Mouse (Mus musculus) urinary bladder, postnatal 25 days (tissue): ENCODE measurements around the gene Myt1l.

Experiments used
- DNase-seq: peaks from one replicate; pipeline ENCODE4 v3.0.0; 2022; ENCODE audit warnings: low spot score

Myt1l gene

DNA sequence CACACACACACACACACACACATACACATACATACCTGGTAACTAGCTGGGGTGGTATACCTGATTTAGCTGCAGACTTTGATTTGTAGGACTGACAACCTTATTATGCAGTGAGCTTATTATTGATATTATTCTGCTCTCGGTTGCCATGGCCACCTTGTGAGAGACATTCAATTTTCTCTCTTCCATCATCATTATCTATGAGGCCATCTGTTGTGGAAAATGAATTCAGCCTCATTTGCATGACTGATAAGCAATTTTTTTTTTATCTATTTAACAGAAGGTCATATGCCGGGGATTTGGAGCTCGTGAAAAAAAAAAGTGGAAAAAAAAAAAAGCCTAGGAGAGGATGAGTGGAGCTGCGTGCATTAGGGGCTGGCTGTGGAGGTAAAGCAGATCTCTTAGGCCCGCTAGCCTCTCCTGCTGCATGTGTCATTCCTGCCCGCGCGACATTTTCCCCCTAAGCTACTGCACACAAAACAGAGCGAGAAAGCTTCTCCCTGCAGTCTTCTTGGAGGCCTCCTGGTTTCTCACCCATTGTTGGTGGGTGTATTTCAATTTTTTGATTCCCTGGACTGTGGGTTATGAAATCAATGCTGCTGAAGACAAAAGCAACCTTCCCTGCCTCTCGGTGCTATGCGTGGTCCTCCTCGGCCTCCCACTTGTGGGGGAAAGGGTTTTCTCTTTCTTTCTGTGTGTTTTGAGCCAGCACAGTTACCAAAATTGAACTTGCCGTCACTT lies at the start of gene Myt1l:
Gene Myt1l, plus strand, starts transcription at position 354 of the 741 bp plus-strand sequence.
- DNase-seq = no peak

DNA sequence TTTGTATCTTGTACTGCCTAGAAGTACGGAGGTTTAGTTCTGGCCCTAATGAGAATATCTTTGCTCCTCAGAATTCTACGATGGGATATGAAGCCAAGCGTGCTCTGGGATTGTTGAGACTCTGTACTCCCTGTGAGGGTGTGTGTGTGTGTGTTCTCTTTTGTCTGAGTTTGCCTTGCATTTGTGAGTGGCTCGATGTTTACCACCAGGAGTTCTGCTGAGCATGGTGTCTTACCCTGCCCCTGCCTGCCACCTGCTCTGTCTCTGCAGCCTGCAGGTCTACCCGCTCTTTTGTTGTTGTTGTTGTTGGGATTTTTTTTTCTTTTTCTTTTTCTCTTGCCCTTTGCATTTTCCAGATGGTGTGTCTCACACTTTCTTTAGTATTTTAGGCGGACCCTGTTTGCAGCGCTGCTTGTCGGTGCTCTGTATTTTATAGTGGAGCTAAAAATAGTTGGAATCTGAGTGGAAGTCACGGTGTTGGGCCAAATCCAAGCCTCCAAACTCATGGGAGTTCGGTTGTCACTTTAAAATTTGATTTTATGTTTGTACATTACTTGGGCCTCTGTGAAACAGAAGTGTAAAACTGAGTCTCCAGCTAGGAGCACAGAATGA lies 41.7 kb upstream of the Myt1l start:
- no peak for DNase-seq

DNA sequence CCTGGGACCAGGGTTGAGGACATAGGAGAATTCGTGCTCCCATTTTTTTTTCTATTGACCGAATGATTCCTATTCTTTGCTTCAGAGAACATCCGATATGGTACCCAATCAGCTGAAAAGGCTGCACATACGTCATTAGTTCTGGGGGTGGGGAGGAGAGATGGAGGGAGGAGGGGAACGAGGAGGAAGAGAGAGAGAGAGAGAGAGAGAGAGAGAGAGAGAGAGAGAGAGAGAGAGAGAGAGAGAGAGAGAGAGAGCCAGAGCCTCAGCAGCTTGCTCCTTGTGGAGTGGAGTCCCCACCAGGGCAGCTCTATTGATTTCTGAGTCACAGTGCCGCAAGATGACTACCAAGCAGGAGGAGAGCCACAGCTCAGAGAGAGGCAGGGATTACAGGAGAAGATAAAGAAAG lies 1.9 kb upstream of the Myt1l start:
- no peak for DNase-seq

DNA sequence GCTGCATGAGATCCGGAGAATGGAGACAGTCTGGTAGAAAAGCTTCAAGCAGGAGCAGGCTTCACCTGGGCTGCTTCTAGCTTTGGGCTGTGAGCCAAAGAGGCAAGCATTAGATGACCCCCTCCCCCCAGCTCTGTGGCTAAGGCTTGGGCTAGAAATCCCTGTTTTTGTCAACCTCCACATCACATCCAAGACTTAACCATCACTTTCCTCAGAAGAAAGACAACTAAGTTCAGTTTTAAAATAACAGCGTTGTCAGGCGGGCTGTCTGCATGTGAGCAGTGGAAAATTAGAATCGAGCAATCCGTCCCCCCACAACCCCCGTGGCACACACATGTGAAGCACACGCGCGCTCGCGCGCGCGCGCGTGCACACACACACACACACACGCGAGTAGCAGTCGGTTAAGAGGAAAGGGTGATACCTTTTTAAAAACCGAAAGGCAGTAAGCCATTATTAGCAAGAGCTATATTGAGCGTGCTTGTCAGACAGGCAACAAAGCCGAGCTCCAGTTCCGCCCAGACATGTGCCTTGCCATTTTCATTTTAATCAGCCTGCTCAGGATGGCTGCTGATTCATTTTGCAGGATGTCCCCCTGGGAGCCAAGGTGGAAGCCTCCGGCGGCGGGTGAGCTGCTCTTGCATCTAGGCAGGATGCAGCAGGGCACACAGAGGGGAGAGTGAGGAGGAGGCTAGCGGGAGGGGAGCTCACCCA lies 979 bp upstream of the Myt1l start:
- no peak for DNase-seq

DNA sequence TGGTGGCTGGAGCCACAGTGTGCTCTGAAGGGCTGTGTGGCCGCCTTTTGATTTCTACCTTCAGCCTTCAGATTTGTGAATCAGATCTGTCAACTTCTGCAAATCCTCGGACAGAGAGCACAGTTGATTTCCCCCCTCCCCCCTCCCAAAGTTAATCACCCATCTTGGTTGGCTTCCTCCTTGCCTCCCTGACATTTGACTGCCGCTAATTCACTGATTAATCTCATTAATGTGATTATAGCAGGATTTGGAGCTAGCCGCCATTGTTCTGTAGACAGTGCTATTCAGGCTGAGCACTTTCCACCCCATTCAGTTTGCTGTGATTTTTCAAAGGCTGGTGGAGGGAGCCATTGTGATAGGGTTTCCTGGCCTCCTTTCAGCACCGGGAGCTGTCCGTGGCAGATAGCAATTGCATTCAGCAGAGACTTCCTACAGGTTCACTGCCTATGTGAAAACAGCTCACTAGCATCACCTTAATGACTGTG lies 2.1 kb downstream of the Myt1l start:
- no peak for DNase-seq

DNA sequence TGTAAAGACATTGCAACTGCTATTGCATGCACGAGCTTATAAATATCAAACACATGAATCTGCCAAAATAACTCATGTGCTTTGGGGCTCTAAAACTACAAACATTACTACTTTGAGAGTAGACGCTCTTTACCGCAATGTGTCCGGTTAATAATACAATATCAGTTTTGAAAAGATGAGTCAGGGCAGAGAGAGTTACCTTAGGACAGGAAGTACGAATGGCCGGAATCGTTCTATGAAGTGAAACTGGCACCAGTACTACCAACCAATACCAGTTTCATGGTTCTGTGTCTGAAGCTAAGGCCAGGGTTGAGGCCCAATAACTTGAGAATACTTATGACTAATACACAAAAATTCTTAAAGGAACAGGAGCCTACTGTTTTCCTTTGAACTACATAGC lies 2.6 kb downstream of the Myt1l start:
- DNase-seq = no peak

DNA sequence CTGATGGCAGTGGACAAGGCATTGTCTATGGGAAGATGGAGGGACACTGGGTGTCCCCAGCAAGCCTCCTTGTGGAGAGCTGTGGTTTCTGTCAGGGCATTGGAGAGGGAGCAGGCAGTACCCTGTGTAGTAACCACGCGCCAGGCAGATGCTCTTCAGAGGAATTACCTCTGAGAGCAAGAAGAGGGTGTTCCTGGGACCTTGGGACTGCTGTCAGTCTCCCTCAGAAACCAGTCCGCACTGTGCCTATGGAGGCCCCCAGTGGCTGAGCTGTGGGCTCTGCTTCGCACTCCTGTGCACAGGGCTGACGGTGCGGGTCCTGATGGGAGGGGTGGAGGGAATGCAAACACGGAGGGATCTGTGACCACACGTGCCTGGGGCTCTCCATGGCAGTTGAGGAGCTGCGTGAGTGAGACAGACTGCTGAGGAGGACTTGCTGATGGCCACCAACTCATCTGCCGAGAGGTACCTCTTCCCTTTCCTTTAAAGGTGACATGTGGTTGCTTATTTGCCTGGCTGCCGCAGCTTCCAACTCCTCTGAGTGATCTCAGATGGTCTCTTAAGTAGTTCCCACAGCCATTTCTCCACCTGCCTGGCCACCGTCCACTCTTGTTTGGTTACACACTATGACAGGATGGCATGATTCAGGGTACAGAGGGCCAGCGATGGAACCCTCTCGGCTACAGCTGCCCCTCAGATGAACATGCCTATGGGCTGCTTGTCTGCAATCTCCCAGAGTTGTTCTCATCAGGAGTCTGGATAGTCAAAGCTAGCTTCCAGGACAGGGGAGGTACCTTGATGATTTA lies 5.1 kb downstream of the Myt1l start:
- no peak for DNase-seq

DNA sequence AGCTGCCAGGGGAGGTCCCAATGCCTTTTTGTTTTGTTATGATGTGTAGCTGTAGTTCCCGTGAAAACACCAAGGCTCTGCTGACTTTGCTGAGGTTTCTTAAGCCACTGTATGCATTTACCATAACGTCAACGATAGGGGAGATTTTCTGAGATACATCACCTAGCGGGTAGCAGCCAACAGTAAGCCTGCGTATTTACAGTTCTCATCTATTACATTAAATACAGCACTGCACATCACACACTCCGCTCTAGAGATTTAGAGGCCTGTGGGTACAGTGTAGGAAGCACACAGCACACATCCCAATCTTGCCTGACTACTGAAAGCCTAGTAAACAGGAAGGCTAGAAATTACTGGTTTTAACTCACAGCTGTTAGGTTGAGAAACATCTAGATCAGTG lies 6.1 kb downstream of the Myt1l start:
- no peak for DNase-seq

DNA sequence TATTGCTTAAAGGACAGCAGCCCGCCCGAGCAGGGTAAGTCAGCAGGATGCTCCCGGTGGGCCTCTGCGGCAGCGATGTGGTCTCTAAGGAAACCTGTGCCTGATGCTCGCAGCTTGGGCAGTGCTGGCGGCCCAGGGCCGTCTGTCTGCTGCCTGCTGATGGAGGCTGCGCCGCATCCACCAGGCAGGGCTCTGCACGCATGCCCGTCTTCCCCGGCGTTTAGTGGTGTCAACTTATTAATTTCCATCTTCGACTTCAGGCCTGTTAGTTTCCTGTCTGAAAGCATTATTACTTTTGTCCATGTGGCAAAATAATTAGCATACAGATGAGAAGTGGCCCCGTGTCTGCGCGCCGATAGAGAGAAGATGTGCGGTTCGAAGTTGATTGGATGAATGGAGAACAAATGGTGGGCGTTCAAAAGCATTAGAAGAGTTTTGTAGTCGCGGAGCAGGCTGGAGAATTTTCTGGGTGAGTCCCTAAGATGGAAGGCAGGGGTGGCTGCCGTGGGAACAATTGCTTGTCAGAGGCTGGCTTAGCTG lies 6.6 kb downstream of the Myt1l start:
- no peak for DNase-seq

DNA sequence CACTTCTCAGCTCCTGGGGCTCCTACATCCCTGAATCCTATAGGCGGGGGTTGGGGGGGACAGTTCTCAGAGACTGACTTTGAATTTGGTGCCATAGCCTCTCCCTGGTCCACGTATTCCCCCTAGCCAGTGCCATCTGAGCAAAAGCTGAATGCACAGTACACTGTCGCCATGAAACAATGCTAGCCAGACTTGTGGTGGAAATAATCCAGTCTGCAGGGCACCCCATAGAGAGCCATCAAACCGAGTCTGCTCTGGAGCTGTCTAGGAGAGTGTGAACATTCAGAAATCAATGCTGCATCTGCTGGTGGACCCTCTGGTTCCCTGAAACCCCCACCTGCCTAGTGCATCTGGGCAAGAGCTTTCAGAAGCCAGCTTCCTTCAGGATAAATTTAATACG lies 9.7 kb downstream of the Myt1l start:
- DNase-seq = no peak

DNA sequence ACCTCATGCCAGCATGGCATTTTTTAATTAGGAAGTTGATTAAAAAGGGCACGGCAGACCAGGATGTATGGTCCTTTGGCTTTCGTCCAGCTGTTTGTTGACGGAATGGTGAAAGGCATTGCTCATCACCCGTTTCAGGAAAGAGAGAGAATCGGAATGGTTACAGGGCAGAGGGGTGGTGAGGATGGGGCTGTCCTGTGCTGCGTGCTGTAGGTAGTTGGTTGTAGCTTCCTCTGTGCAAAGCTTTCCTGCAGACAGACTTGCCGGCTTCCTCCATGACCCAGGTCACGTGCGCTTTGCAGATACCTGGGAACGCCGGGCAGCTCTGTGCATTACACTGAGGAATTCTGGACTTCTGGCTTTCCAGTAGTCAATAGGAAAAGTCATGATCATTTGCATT lies 10.3 kb downstream of the Myt1l start:
- no peak for DNase-seq

DNA sequence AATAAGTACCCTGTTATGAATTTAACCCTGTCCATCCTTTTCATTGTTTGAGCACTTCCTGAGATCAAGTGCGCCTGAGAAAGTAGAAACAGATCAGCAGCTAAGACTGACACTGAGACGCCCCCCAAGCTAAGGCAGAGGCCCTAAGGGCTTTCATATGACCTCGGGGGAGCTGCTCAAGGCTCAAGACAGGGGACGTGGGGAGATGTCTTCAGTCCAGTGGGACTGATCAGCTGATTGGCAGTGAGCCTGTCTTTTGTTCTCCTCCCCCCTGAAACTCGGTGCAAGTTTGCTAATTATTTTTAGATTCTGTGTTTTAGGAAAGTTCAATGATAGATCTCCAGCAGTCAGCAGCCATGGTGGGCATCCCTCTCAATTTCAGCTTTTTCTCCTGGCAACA lies 10.9 kb downstream of the Myt1l start:
- DNase-seq = no peak

DNA sequence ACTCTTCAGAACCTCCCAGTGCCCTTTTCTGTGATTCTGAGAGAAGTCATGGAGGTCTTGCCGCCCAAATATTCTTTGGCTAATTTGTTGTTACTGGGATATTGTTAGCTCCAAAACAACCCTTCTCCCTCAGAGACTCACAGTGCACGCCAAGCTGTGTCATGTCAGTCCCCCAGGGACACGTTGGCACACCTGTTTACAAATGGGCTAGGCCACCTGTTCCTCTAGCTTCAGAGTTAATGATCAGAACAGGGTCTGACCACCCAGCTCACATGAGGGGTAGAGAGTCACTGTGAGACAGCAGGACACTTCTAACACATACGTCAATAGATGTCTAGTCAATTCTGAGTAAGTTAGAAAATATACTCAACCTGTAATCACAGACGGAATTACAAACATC lies 12.6 kb downstream of the Myt1l start:
- no peak for DNase-seq

DNA sequence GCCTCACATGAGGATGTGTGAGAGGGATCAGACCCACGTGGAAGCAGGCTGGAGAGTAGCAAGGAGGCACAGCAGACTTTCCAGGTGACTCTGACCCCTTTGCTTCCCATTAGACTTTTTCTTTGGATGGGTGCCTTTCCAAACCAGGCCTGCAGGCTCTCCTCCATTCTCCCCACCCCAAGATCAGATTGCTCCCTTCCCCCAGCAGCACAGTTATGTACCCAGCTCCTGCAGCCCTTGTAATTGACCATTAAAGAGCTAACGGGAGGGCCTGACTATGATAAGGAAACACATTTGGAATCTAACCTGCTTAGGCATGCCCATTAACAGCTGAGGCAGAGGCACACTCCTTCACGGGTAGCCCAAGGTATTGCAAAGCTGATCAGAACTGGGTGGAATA lies 17.9 kb downstream of the Myt1l start:
- no peak for DNase-seq

DNA sequence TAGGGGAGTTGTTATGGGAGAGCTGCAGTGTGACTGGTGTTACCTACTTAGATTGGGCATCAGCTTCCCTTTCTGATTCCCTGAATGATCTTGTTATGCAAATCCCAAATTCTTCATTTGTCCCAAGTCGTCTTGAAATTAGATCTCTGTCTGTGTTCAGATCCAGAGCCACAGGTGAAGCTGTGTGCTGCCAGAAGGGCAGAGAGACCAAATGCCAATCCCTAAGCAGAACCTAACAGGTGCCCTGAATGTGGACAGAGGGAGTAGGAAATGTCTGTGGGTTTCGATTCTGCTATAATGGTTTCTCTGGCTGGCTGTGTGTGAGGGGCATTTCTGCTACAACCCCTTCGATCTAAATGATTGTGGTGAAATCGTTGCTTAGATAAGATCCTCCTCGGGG lies 18.9 kb downstream of the Myt1l start:
- DNase-seq = no peak

DNA sequence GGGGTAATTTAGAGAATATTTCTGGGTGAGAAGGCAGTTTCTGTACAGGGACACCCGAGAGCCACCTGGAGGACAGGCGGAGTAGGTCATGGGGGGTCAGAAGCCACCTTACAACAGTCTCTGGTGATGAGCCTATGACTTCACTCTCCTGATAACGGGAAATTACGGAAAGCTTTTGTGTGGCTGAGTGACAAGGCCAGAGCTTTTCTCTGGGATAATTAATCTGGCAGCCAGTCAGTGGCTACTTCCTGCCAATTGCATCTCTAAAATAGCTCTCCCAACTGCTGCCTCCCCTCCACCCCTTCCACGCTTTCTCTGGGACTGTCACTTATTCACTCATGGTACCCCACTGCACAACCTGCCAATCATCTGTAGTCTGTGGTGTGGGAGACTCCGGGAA lies 19.6 kb downstream of the Myt1l start:
- DNase-seq = no peak

DNA sequence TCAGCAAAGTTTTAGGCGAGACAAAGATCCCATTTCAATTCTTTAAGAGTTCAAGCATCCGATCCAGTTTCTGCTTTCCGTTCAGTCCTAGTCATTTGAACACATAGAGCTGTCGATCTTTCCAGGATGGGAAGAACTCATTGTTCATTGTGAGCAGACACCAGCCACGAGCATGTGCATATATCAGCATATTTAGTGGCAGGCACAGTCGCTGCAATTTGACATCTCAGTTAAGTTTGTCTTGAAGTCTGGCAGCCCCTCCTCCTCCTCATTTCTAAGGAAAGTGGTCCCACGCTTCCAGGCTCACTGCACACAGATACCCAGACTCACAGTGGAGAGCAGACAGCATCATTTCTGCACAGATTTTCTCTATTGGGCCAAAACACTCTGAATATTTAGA lies 25.0 kb downstream of the Myt1l start:
- DNase-seq = no peak

DNA sequence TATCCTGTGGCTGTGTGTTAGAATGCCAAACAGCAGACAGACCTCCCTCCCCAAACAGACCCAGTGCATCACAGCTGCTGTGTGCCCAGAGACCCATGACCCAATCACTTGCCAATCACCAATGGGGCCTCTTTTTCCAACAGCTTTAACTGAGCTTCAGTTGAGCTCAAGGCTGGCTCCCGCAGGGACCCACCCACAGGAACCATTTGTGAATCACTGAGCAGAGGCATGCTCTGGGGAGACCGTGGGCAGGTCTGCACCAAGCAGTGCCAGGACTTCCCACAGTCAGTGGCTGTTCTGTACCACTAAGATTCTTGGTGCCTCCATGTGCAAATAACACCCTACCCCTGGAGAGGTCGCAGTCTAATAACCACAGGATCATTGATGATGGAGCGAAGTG lies 27.5 kb downstream of the Myt1l start:
- DNase-seq = no peak

DNA sequence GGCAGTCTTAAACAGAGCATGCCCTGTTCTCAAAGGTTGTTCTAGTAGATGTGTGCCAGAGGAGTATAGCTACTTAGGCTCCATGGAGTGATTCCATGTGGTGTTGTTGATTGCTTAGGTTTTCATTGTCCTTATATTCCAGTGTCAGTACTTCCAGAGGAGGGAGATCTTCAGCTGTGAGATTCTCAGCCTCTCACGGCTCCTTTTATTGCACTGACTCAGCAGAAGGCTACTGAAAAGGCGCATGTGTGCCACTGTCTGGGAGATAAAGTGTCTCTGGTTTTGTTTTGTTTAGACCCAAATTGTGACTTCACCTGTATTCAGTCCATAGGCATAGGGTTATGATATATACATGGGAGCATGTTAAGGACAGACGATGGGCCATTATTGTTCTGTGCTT lies 28.2 kb downstream of the Myt1l start:
- no peak for DNase-seq

DNA sequence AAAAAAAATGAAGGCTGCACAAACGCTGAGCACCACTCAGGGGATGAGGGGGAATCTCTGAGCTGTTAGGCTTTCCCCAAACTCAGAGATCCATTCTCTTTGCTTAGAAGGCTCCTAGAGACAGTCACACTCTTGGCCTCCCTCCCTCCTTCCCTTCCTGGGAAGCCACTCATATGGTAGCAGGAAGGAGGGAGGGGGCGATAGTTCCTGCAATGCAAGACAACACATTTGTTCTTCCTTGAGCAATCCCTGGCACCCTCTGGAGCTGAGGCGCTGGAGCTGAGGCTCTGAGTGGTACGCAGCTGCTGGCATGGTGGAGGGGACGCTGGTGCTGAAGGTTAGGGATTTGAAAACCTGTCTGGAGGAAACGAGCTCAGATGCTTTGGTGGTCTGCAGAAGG lies 28.7 kb downstream of the Myt1l start:
- no peak for DNase-seq

DNA sequence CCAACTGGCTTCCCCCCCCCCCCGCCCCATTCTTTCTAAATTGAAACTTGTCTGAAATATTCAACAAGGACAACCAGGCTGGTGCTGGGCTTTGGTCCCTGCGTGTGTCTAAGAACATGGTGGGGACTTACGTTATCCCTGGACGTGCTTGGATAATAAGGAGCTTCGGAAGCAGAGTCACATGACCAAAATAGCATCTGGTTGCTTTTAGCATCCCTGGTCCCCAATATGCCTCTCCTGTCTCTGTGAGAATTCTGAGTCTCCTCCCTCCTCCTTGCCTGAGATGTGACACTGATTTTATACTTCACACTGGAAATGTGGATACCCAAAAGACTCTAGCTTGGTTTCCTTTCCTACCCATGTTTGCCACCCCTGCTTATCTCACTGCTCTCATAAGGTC lies 31.6 kb downstream of the Myt1l start:
- no peak for DNase-seq

DNA sequence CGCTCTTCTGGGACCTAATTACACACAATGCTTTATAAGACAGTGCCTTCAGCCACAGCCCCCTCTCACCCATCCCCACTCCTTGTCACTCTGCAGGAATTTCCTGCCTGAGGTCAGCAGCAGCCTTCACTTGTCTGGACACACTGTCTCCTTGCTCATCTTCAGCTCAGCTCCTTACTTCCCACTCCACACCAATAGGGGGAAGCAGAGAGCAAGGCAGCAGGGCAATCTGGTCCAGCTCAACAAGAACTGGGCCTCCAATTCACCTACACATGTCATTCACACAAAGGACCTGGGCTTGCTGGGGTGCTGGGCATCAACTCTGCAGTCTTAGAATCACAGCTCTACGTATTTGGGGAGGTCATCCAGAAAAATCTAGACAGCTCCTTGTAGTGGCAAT lies 33.0 kb downstream of the Myt1l start:
- DNase-seq = no peak
